Mouse (Mus musculus): ENCODE measurements at regions not wholly inside any gene's neighbourhood (a gene's known extent, or its start where the extent isn't known, plus 50 kb on each side); places are given as distances from the start of the nearest gene placed in this dataset.

DNA sequence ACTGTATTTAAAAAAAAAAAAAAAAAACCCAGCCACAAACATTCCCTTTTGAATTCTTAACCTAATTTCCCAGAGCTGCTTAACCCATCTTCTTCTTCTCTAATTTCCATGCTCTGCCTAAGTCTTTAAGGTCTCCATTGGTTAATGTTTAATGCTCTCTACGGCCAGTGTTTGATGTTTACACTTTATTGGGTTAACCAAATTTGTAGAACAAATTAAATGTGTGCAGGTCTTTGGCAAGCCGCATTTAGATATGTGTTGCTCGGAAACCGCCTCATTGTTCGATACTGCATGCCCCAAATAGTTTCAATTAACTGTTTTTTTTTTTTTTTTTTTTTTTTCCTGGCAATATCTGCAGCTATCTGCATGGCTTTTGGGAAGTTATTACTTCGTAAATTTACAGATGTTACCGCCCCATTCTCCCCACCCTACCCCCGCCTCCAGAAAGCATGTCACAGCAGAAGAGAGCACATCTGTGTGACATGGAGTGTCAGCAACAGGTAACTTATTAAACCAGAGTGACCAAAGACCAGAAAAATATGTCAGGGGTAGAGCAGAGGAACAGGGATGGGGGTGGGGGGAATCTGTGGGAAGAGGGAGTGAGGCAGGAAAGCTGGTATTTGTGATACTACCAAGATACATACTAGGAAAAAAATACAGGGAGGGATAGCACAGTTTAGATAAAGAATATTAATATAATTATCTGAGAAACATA, 73.5 kb upstream of the Arid5b start:
- TF ChIP-seq CTCF (IDR thresholded peaks at IDR 0.05; ENCODE audit: extremely low read depth, insufficient read depth, insufficient read length, insufficient replicate concordance) (no peak), POLR2A (IDR thresholded peaks at IDR 0.05; ENCODE audit: low read depth, low read length) (no peak)

Measured in spleen, adult 2 months (tissue).